Mouse (Mus musculus): ENCODE measurements around the gene Chd6. TPM values are rescaled to one million over a fixed set of nuclear protein-coding genes. Genes with fewer than 3 reads are reported as not detected.

The Chd6 gene
- total RNA-seq, 2 experiments from 2014 or later, result 49.0 to 85.3 TPM

DNA sequence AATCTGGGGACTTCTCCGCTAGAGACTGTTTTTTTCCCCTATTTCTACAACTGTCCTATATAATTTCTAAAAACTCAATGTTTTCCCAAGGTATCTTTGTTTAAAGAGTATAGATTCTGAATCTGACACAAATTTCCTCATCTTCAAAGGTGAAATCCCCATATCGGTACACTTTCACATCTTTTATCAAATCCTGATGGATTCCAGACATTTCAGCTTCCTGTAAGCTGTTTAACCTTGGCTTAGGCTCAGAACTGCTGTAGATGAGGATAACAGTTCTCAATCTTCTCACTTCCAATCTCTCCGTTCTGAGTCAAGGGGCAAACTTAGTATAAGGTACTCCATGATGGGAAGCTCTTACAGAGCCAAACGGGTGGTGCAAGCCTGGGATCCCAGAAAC lies 32.6 kb downstream of the Chd6 start:
- no peak for DNase-seq
- intact Hi-C loops (cut with DNase I), result no loop called here

DNA sequence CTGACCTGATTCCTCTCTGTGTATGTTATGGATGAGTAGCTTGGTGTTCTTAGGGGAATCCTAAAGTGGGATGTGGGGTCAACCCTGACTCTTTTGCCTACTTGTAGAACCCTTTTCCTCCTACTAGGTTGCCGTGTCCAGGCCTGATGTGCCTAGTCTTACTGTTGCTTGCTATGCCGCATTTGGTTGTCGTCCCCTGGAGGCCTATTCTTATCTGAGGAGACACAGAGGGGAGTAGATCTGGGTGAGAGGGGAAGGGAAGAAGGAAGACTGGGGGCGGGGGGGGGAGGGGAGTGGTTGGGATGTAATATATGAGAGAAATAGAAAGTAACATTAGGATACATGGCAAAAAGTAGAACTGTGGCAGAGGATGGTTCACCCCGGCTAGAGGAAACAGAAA lies 33.3 kb downstream of the Chd6 start:
- intact Hi-C loops (cut with DNase I), result no loop called here

DNA sequence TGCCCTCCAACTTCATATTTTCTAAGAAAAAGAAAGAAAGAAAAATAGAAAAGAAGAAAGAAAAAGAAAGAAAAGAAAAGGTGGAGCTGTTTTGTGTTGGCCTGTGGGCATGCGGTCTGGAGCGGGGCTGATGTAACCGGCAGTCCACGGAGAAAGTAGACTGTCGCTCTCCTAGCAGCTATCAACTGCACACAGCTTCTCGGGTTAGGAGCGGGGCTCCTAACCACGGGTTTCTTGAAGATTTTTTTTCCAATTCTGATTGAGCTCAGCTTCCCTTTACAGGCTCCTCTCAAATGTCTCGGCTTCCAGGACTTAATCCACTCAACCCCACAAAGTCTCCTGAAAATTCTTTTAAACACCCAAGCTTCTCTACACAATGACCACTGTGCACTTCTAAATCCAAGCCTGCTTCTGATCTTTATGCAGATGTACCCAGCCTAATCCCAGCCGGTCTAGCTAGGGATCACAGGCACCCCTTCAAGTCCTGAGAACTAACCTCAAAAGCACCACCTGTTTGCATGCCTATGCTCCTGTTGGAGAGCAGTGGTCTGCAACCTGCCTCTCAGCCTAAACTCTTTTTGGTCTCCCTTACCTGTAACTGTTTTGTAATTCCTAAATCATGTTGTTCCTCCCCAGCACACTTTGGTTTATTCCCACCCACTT lies 42.6 kb downstream of the Chd6 start:
- intact Hi-C loops (cut with DNase I), result no loop called here
- DNase-seq, result no peak

More for the DNA sequence above, 33.3 kb downstream of the Chd6 start:
- no peak for DNase-seq

DNA sequence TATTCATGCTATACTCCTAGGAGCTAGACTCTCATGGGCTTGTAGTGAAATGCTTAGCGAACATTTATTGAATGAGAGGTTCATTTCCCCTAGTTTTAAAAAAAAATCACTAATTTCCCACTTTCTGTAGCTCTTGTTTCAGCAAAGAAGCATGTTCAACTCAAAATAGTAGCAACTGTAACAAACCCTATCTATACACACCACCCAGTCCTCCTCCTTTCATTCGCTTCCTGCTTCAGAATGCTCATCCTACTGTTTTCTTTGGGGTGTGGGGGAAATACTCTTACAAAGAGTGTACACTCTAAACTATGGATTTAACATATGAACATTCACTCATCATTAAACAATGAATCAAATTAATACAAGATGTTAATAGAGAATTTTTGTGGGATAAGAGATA lies 43.3 kb downstream of the Chd6 start:
- no peak for DNase-seq
- intact Hi-C loops (cut with DNase I), result no loop called here

DNA sequence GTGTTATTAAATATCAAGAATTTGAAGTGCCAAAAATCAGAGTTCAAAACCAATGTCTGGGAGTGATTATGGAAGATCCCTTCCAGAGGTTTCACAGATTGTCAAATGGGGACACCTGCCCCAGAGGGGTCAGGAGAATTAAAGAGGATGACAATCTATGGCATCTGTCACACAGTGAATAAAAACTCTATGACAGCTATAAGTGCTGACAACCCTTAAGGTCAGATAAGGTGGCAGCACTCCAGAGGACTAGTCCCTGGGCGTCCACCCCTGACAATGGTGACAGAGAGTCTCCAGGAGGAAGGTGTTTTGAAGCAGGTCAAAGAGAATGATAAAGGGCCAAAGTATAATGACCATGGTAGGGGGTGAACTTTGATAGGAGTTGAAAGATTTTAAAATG lies 44.0 kb downstream of the Chd6 start:
- intact Hi-C loops (cut with DNase I), result no loop called here

DNA sequence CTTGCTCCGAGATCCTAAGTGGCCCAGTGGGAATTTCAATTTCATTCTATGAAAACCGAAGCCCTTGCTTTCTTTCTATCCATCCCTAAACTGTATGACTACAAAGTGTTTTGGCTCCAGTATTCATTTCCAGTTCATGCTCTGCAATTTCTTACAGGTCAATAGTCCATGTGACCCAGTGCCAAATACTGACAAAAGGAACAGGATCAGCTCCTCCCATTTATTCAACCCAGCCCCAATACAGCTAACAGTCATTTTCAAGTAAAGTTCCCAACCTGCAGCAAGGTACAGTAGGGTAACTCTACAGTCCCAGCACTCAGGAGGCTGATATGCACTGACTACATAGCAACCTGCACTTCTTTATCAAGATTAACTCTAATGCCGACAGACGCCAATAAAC lies 50.0 kb downstream of the Chd6 start:
- no peak for DNase-seq
- intact Hi-C loops (cut with DNase I), result no loop called here

More for the DNA sequence above, 44.0 kb downstream of the Chd6 start:
- no peak for DNase-seq

DNA sequence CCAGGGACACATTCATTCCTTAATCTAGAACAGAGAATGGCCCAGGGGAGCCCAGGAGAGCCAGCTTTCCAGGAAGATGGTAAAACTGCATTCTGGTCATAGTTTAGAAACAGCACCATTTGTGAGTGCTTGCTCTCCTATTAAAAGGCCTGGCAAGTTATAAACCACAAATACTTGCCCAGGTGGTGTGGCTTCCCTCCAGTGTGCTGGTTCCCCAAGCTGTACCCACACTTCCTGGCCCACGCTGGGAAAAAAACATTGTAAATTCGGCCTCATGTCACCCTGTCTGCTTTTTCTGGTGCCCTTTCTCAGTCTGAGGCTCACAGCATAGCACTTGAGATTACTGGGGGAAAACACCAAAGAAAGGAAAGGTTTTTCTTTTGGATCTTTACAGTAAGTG lies 55.1 kb downstream of the Chd6 start:
- intact Hi-C loops (cut with DNase I), result no loop called here
- no peak for DNase-seq

DNA sequence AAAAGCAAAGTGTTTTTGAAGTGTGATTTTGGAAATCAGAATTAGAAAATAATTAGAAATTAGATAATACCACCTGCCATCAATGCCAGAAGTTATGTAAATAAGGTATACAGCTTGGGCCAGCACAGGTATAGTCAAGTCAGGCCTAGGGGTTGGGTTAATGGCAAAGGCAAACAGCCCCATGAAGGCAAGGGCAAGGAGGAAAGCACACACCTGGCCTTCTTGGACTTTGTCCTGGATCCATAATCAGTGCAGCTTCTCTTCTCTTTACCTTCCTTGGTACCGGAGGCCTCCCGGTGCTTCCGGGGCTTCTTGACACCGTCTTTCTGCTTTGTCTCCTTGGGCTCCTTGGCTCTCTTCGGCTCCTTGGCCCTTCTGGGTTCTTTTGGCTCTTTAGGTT lies 56.7 kb downstream of the Chd6 start:
- no peak for DNase-seq
- intact Hi-C loops (cut with DNase I), result no loop called here

DNA sequence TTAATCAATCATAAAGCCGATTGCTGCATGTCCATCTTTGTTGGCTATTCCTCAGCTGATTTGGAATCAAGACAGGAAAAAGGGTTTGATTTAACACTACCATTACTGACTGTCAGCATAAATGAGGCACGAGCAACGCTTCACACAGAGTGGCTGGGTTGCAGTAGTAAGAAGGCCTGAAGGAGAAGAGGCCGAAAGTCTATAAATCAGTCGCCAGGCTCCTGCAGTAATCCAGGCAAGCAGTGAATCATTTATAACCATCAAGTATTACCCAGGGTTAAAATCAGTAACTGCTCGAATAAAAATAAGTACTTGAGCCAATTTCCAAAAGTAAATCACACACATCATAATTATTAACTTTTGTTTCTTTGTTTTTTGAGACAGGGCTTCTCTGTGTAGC lies 59.4 kb downstream of the Chd6 start:
- DNase-seq, result no peak
- intact Hi-C loops (cut with DNase I), result loop anchor here (5.0 kb wide), 1 partner anchor 128 kb away; no protein-coding TSS in a partner anchor

DNA sequence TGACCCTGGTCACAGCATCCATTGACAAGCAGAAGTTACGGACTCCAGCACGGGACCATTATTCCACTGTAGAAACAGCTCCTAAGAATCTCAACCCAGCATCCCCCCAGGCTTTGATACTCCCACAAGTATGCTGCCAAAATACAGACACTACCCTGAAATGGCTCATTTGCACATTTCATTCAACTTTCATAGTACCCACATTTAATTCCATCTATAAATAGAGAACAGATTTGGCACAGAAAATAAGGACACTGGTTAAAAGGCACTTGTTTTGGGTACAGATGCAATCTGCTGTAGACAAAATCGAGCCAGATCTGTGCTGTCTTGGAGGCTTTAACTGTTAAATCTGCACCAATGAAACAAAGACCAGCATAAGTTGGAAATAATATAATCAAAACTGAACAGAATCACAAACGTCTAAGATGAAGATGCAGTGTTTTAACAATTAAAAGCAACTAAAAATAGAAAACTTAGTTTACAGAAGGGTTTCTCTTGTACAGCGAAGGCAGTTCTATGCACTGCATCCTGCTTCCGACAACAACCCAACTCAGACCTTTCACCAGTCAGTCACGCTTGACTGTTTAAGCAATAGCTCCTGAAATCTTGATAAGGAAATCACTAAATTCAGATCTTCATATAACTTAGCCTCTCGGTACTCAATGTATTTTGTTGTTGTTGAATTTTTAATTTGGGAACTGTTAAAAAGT lies 64.2 kb downstream of the Chd6 start:
- intact Hi-C loops (cut with DNase I), result loop anchor here (5.0 kb wide), 1 partner anchor 133 kb away; no protein-coding TSS in a partner anchor
- no peak for DNase-seq

DNA sequence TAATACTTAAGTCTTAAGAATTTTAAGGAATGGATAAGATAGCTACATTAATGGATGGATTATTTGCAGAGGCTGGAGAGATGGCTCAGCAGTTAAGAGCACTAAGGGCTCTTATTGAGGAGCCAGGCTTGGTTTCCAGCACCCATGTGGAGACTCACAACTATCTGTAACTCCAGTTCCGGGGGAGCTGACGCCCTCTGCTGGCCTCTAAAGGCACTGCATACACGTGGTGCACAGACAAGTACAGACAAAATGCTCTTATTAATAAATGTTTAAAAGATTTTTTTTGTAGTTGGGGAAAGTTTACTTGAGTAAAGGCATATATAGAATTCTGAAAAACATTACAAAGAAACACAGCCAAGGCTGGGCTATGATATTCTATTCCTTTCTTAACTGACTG lies 66.0 kb downstream of the Chd6 start:
- intact Hi-C loops (cut with DNase I), result no loop called here

DNA sequence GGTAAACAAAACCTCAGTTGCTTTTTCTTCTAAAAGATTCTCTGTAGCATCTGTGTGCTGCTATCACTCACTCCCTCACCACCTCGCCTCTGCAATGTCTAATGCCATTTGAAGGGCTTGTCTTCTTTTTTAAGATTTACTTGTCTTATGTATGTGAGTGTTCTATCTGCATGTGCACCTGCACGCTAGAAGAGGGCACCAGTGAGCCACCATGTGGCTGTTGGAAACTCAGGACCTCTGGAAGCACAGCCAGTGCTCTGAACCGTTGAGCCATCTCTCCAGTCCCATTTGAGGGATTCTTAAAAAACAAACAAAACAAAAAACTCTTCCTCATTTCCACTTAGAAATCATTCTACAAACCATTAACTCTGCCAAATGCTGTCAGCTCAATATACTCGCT lies 68.1 kb downstream of the Chd6 start:
- no peak for DNase-seq
- intact Hi-C loops (cut with DNase I), result no loop called here

More for the DNA sequence above, 66.0 kb downstream of the Chd6 start:
- DNase-seq, result no peak

DNA sequence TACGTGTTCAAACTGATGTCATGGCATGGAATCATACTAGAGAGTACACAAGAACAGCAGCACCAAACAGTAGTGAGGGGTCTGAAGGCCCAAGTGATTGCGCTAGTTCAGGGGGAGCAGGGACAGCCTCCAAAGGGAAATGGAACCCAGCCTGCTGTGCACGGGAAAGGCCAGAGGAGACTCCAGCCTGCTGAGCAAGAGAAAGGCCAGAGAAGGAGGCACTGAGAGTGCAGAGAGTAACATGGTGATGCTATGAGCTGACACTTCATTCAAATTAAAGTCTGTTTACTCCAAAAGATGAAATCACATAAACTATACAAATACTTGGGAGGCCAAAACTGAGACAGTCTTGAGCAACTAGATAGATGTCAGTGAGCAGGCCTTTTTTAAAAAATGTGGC lies 71.1 kb downstream of the Chd6 start:
- intact Hi-C loops (cut with DNase I), result no loop called here
- DNase-seq, result no peak

DNA sequence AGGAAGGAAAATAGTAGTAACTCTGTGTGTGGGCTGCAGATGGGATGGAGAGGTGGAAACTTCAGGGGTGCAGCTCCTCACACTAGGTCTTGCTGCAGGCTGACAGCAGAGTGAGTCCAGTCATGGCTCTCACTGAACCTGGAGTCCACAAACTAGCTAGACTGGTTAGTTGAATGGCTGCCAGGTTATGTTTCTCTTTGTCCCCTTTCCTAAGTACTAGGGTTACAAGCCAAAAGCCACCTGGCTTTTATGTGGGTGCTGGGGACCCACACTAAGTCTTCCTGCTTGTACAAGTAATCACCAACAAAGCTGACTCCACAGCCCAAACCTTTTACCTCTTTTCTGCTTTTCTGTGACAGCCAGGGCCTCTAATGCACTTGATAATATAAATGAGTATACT lies 75.7 kb downstream of the Chd6 start:
- intact Hi-C loops (cut with DNase I), result no loop called here

DNA sequence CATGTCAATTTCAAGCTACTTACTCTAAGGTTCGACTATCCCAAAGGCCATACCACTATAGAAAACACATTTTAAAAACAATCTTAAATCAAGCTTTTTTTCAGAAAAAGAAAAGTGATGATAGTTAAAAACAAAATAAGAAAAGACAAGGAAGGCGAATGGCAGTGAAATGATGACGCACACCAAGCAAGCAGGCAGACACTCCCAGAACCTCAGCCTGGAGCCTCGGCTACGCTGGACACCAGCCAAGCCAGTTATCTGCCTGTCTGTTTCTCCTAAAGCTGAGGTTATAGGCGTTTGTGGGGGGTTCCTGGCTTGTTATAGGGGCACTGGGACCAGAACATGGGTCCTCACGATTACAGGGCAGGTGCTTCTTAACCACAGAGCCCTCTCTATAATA lies 76.5 kb downstream of the Chd6 start:
- peak; percentile 14 to 20 for DNase-seq
- intact Hi-C loops (cut with DNase I), result no loop called here

More for the DNA sequence above, 75.7 kb downstream of the Chd6 start:
- no peak for DNase-seq

DNA sequence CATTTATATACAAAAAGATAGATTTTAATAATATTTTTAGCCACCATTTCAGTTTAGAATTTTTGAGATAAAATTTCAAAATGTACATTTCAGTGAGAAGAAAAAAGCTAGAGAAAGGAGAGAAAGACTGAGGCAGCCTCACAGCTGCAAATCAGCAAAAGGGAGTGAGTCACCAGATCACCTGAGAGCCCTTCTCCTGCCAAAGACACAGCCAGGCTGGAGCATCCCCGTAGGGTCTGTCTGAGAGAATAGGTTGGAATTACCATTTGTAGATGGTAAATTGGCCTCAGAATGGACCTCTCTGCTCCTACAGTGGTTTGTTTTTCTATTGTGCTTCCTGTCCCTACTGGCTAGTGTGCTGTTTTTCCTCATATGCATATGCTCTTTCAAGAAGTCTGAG lies 84.3 kb downstream of the Chd6 start:
- DNase-seq, result no peak
- intact Hi-C loops (cut with DNase I), result no loop called here

DNA sequence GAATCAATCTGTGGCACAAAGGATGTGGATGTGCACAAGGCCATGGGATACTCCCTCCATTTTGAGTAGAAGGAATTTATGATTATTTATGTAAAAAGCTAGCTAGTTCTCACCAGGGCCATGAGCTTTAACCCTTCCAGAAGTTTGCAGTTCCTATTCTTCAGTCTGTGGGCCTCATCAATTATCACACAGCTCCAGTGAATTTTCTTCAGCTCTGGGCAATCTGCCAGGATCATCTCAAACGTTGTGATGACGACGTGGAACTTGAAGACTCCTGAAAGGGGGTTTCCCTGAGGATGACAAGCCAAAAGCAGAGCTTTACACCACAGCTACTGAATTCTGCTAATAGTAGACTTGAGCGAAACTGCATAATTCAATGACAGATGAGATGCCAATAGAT lies 91.0 kb downstream of the Chd6 start:
- intact Hi-C loops (cut with DNase I), result no loop called here
- no peak for DNase-seq

DNA sequence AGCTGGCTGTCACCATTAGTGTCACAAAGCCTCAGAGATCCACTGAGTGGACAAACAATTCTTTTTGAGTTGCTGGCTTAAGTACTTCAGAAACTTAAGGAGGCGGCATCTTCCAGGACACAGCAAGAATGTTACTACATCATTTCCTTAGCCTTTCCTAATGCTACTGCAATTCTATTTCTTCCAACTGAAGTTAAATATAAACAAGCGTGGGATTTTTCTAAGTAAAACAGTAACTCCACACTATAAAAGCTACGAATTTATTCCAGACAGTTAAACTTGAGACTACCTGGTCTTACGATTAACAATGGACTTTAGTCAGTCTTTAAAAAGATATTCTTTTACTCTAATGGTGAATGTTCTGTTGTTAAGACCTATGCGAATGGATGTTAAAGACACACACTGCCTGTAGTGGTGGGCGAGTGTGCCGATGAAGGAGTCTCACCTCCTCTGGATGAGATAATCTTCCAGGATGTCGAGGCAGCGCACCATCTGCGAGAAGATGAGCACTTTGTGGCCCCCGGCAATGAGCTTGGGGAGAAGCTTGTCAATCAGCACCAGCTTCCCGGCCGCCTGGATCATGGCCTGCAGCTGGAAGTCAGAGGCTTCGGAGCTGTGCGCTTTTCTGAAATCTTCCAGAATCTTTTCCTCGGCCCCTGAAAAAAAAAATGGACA lies 96.2 kb downstream of the Chd6 start:
- intact Hi-C loops (cut with DNase I), result no loop called here
- DNase-seq, result no peak

DNA sequence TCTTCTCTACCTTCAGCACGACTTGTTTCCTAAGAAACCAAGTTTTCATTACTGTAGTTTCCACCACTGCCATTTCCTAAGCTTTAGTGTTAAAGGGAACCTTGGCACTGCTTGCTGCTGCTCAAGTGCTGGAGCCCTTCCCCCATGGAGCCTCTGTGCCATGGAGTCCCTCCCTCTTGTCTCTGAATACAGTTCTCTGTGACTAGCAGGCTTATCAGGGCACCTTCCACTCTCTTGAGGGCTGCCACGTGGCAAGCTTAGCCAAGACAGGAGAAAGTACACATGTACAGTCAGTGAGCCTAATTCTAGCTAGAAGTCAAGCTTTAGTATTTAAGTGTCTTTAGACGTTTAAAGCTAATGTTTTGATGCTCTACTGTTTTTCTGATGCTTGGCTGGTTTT lies 104.5 kb downstream of the Chd6 start:
- peak; percentile 55 to 74 for DNase-seq
- intact Hi-C loops (cut with DNase I), result loop anchor here (5.0 kb wide), 1 partner anchor 47 kb away; no protein-coding TSS in a partner anchor

DNA sequence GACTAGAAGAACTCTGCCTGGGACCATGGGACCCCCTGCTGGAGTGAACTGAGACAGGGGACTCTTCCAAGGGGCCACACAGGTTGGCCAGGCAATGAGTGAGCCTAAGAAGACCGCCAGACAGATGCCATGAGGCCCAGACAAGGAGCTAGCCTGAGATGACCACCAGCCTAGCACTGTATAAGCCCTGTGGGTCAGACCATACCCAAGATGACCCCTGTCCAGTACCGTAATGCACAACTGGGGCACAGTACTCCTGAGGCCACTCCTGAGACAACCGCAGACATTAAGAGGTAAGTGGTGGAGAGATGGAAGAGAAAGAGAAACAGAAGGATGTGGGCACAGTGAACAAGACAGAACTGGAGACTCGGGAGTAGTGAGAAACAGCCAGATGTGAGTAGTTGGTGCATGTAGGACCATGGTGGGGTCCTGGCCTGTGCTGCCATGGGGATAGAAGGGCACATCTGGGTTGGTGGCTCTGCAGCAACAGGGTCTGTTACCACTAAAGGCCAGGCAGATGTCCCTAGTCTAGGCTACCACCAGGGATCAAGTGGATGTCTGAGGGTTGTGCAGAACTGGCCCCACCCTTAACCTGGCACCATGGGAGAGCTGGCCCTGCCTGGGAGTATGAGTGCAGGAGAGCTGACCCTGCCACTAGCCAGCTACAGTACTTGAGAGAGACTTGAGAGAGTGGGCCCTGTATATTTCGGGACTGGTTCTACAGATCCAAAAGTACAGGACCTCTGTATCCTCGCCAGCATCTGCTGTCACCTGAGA lies 111.7 kb downstream of the Chd6 start:
- DNase-seq, result no peak
- intact Hi-C loops (cut with DNase I), result no loop called here

DNA sequence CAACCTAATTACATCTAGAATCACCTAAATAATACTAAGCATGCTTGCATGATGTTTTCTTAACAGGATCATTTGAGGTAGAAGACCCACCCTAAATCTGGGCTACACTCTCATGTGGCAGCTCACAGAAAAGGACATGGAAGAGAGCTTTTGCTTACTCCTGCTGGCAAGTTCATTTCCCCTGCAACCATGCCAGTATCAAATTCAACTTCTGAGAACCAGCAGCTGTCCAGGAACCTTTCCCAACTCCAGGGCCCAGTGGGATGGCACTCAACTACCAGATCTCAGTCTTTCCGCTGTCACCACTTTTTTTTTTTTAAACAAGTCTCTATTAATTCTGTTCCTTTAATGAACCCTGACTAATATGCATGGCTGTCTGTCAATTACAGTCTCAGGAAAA lies 114.7 kb downstream of the Chd6 start:
- intact Hi-C loops (cut with DNase I), result no loop called here
- no peak for DNase-seq
